Mouse (Mus musculus) colon, adult 2 months (tissue): ENCODE measurements around the gene Bud31. TPM values are rescaled to one million over a fixed set of nuclear protein-coding genes. Genes with fewer than 3 reads are reported as not detected.

Experiments used
- polyA plus RNA-seq: library from polyadenylated mRNA; depleted of rRNA; stranded (reverse); fragments of >200 nt; gene quantifications from 2 replicates; pipeline ENCODE4 v1.2.3, GENCODE M21; 2012; rRNA removed

The Bud31 gene
- 35.8 and 40.5 TPM in 2 replicates for polyA plus RNA-seq

DNA sequence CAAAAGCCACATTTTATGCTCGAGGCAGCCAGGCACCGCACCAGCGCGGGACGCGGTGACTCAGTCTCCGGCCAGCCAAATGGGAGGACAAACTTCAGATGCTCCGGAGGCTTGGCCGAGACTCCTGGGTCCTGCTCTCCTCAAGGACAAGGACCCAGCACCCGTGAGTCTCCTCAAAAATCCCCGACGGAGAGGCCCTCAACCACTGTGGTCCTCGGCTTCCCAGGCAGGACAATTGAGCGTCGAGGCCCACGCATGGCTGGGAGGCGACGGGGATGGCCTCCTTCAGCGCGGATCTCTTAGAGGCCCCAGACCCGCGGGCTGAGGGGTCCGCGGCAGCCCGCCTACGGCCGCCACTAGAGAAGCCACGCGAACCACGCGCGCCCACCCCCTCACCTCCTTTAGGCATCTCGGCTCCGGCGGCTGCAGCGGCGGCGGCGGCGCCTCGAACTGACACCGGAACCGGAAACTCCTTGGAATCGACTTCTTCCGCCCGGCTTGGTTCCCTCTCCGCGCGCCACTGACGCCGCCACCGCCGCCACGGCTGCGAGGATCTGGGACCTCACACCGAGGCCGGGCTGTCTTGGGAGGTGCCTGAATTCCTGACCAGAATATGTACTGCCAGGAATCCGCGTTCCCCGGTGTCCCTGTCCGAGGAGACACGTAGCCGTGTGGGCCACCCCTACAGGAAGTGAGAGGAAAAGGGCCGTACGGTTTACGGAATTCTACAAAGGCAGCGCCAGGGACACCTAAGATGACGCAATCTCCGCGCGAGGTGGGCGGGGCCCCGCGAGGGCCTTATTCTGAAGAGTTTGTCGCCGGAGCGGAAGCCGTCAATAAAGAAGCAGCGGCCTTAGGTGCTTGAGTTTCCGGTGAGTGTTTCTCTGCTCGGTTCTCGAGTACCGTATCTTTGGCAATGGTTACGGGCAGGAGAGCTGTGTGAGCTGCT, at the start of gene Bud31, which contains the start of gene Pdap1:
Gene Bud31 (plus strand): TSS at position 792 of the 949 bp plus-strand sequence.
Gene Pdap1 (minus strand): TSS at position 668 of the 949 bp plus-strand sequence.

DNA sequence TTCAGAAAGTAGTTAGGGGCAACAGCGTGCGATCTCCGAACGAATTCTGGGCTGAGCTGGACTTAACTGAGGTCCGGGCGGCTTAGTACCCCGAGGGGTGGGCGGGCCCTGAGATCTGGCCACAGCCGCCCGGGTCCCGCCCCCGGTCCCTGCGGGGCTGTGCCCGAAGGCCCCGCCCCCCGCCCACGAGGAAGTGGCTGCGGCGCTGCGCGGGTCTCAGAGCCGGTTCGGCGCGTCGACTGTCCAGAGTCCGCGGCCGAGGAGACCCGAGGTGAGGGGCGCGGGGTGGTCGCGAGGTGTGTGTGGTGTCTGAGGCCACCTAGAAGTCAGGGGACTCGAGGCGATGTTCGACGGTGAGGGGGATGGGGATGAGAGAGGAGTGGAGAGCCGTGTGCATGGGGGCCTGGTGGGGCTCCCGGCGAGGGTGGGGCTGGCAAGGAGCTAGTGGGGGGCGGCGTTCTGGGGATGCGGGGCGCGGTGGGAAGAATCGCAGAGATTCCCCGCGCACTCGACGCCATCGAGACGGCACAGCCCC, 26.0 kb upstream of the Bud31 start, which contains the start of gene Arpc1b:
Gene Arpc1b (plus strand): TSS at position 145 of the 535 bp plus-strand sequence.

DNA sequence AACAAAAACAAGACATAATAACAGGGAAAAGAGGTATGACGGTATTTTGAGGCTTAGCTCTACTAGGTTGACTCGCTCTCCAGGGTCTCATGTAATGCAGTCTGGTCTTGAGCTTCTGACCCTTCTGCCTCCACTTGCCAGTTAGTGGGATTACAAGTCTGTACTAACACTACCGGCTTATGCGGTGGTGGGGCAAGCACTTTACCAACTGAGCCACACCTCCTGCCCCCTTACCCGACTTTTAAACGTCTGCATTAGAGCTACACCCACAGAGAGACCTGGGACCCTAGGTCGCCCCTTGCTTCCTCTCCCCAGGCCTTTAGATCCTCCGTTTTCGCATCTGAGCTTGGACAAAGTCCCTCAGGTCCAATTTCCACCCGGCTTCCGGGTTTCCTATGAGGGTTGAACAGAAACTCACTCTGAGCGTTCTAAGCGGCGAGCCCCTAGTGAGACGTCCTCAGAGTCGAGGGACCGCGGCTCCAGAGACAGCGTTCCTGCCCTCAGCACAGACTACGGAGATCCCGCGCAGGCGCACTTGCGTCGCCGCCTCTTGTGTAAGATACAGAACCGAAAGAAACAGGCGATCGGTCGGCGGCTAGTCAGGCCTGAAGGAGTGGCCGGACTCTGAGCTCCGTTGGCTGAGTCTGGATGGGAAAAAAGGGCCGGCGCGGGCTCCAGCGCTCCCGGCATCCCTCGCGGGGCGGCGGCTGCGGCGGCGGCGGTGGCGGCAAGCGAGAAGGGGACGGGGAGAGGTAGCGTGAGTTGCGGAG, 26.6 kb downstream of the Bud31 start, which contains the start of the genes Ptcd1 and Cpsf4:
Gene Ptcd1 (minus strand): TSS at position 573 of the 770 bp plus-strand sequence.
Gene Cpsf4 (plus strand): TSS at position 678 of the 770 bp plus-strand sequence.

DNA sequence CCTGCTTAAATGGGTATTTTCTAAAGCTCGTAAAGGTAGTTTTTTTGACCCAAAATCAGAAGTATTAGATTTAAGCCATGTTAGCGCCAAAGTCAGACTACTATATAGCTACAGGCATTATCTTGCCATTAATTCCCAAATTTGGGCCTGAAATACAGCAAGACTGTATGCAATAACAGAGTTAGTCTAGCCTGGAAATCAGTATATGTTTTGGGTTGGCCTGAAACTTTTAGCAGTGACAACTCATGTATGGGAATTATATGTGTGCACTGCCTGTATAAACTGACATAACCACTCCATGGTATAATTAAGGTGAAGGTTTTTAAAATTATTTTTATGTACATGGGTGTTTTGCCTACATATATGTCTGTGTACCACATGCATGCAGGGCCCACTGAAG, 51.8 kb downstream of the Bud31 start, which contains the start of gene Atp5j2:
Gene Atp5j2 (minus strand): TSS at position 101 of the 400 bp plus-strand sequence.

Other genes starting within 250 kb of the Bud31 start
- gene Smurf1, start 174.5 kb upstream of the Bud31 start, polyA plus RNA-seq, result 20.6 and 23.6 TPM in 2 replicates
- not detected in 2 replicates for gene Gm4871, start 107.6 kb upstream of the Bud31 start, polyA plus RNA-seq
- not detected in 2 replicates for gene 1700018F24Rik, start 97.4 kb upstream of the Bud31 start, polyA plus RNA-seq
- 97.8 and 103 TPM in 2 replicates for gene Arpc1a, start 56.5 kb upstream of the Bud31 start, polyA plus RNA-seq
- gene Kpna7, start 56.3 kb upstream of the Bud31 start, polyA plus RNA-seq, result not detected in 2 replicates
- 959 and 1,102 TPM in 2 replicates for gene Arpc1b, start 26.1 kb upstream of the Bud31 start, polyA plus RNA-seq
- 19.0 and 22.0 TPM in 2 replicates for gene Pdap1, start 124 bp upstream of the Bud31 start, polyA plus RNA-seq
- 11.1 and 13.6 TPM in 2 replicates for gene Ptcd1, start 26.7 kb downstream of the Bud31 start, polyA plus RNA-seq
- 24.1 and 24.8 TPM in 2 replicates for gene Cpsf4, start 26.9 kb downstream of the Bud31 start, polyA plus RNA-seq
- gene Atp5j2, start 51.7 kb downstream of the Bud31 start, polyA plus RNA-seq, result 162 and 166 TPM in 2 replicates
- 2.6 and 2.8 TPM in 2 replicates for gene Zkscan14, start 61.5 kb downstream of the Bud31 start, polyA plus RNA-seq
- gene Zkscan5, start 64.2 kb downstream of the Bud31 start, polyA plus RNA-seq, result 3.8 and 4.0 TPM in 2 replicates
- 7.7 and 9.9 TPM in 2 replicates for gene Zfp655, start 91.4 kb downstream of the Bud31 start, polyA plus RNA-seq
- 18.9 and 19.1 TPM in 2 replicates for gene Zscan25, start 140.1 kb downstream of the Bud31 start, polyA plus RNA-seq
- not detected in 2 replicates for gene Cyp3a57, start 204.9 kb downstream of the Bud31 start, polyA plus RNA-seq